Mouse (Mus musculus) monocyte, adult 2 months (primary cell): ENCODE measurements around the gene Gabbr2.

Experiments
- DNase-seq, 2 experiments: peaks; one replicate each; pipeline ENCODE4 v3.0.0; 2022; ENCODE audit warnings: low spot score in 2 of 2, low read depth in 1 of 2

The Gabbr2 gene

GRCm38 (mm10) chr4:46825846-46826529 lies 165.7 kb downstream of the Gabbr2 start:
- no peak for DNase-seq

GRCm38 (mm10) chr4:46823738-46824137 lies 167.9 kb downstream of the Gabbr2 start:
- no peak for DNase-seq

GRCm38 (mm10) chr4:46821709-46822108 lies 170.0 kb downstream of the Gabbr2 start:
- no peak for DNase-seq

GRCm38 (mm10) chr4:46814954-46815353 lies 176.7 kb downstream of the Gabbr2 start:
- DNase-seq, result no peak

- DNase-seq, result no peak
These were observed 177.4 kb downstream of the Gabbr2 start for GRCm38 (mm10) chr4:46814236-46814635.

- no peak for DNase-seq
These were observed 180.5 kb downstream of the Gabbr2 start for GRCm38 (mm10) chr4:46811165-46811564.

- DNase-seq, result no peak
These were observed 184.8 kb downstream of the Gabbr2 start for GRCm38 (mm10) chr4:46806876-46807275.

- DNase-seq, result no peak
These were observed 185.8 kb downstream of the Gabbr2 start for GRCm38 (mm10) chr4:46805910-46806309.

GRCm38 (mm10) chr4:46802386-46802785 lies 189.3 kb downstream of the Gabbr2 start:
- DNase-seq, result no peak

- DNase-seq, result no peak
These were observed 191.8 kb downstream of the Gabbr2 start for GRCm38 (mm10) chr4:46799904-46800303.

- no peak for DNase-seq
These were observed 196.0 kb downstream of the Gabbr2 start for GRCm38 (mm10) chr4:46795707-46796106.

GRCm38 (mm10) chr4:46794583-46794982 lies 197.1 kb downstream of the Gabbr2 start:
- no peak for DNase-seq

GRCm38 (mm10) chr4:46792280-46793026 lies 199.2 kb downstream of the Gabbr2 start:
- DNase-seq, result no peak

- DNase-seq, result no peak
These were observed 200.3 kb downstream of the Gabbr2 start for GRCm38 (mm10) chr4:46791268-46791951.

- DNase-seq, result no peak
These were observed 200.9 kb downstream of the Gabbr2 start for GRCm38 (mm10) chr4:46790609-46791267.

GRCm38 (mm10) chr4:46784430-46785049 lies 207.1 kb downstream of the Gabbr2 start:
- no peak for DNase-seq

GRCm38 (mm10) chr4:46781109-46781508 lies 210.6 kb downstream of the Gabbr2 start:
- DNase-seq, result no peak

GRCm38 (mm10) chr4:46775959-46776358 lies 215.7 kb downstream of the Gabbr2 start:
- peak in 1 of 2 experiments; percentile 10 for DNase-seq

- DNase-seq, result no peak
These were observed 217.0 kb downstream of the Gabbr2 start for GRCm38 (mm10) chr4:46774652-46775051.

- no peak for DNase-seq
These were observed 218.4 kb downstream of the Gabbr2 start for GRCm38 (mm10) chr4:46773243-46773642.

- no peak for DNase-seq
These were observed 219.1 kb downstream of the Gabbr2 start for GRCm38 (mm10) chr4:46772591-46772990.
